ENCODE assay signal across 10 mouse cellular contexts in genomic region chr2:103625349-103625932, GRCm38 (mm10). TPM values are rescaled to one million over a fixed set of nuclear protein-coding genes. Genes with fewer than 3 reads are reported as not detected.
DNase-seq lines count a peak whose midpoint lies in the region; ATAC-seq lines count a peak whose summit lies in the region.
"Had no signal": no experiment of that assay in that cellular context is flagged by ENCODE, and none has a peak within 500 bp of the region (broad histone marks: within the 10 kb centered on the region; RNA-seq: fewer than 3 reads in every experiment).

No protein-coding gene starts in this region.

- ATAC-seq in hindbrain, embryonic 16.5 days: peak; percentile 65
- ATAC-seq in midbrain, embryonic 13.5 days: peak; percentile 93

- no peaks in the 10 kb centered on the region for H3K27me3 ChIP-seq in hindbrain, embryonic 16.5 days (replicated peaks; ENCODE audit: control insufficient read depth, insufficient read depth, low read length)
- no peaks in the 10 kb centered on the region for H3K27me3 ChIP-seq in midbrain, embryonic 13.5 days

- peaks cover 16% of the 10 kb centered on the region for H3K4me1 ChIP-seq in hindbrain, embryonic 16.5 days (ENCODE audit: control insufficient read depth, insufficient read depth, low read depth, low read length)
- H3K4me1 ChIP-seq in midbrain, embryonic 13.5 days (replicated peaks): peaks cover 54% of the 10 kb centered on the region

- WGBS in hindbrain, embryonic 16.5 days: 14% methylated on average over 7 of the region's 7 CpGs
- 2% methylated on average over 7 of the region's 7 CpGs for WGBS in midbrain, embryonic 13.5 days

- intact Hi-C loops in gastrocnemius, postnatal 36 days (cut with DNase I): no loop called here

- H3K9me3 ChIP-seq in hindbrain, embryonic 16.5 days (ENCODE audit: control insufficient read depth, low read length): no peaks in the 10 kb centered on the region
- H3K9me3 ChIP-seq in midbrain, embryonic 13.5 days: no peaks in the 10 kb centered on the region

- H3K4me2 ChIP-seq in hindbrain, embryonic 16.5 days (ENCODE audit: low read length): no peak overlapping the region
- peak overlapping the region; percentile 36 for H3K4me2 ChIP-seq in midbrain, embryonic 13.5 days (replicated peaks)

- no peaks in the 10 kb centered on the region for H3K36me3 ChIP-seq in hindbrain, embryonic 16.5 days (ENCODE audit: control insufficient read depth, insufficient read depth, low read length)
- H3K36me3 ChIP-seq in midbrain, embryonic 13.5 days: no peaks in the 10 kb centered on the region

- no peak overlapping the region for H3K4me3 ChIP-seq in hindbrain, embryonic 16.5 days (ENCODE audit: low read length)
- H3K4me3 ChIP-seq in midbrain, embryonic 13.5 days (replicated peaks): no peak overlapping the region

- no peak overlapping the region for H3K27ac ChIP-seq in hindbrain, embryonic 16.5 days (ENCODE audit: low read depth, low read length)
- H3K27ac ChIP-seq in midbrain, embryonic 13.5 days: peak overlapping the region; percentile 78
- H3K27ac ChIP-seq: liver, embryonic 14.5 days had no signal

- no peak overlapping the region; the same call in 1 of the 2 replicates for H3K9ac ChIP-seq in hindbrain, embryonic 16.5 days (ENCODE audit: low read depth, low read length)
- H3K9ac ChIP-seq in midbrain, embryonic 13.5 days (replicated peaks): peak overlapping the region; percentile 24; the same call in 1 of the 2 replicates
- H3K9ac ChIP-seq: liver, embryonic 14.5 days had no signal

- peak; percentile 63 to 80 for DNase-seq in cerebellum, postnatal 14 days
- DNase-seq in cerebellum, adult 11-12 months: no peak
- DNase-seq in embryo, embryonic 11 days: peak; percentile 87
- no peak for DNase-seq in gastrocnemius, postnatal 36 days
- DNase-seq in right cerebral cortex, postnatal 4 days: no peak
- no peak for DNase-seq in spleen, postnatal 10 days (ENCODE audit: low spot score in 2 of 2)
- DNase-seq: adrenal gland, postnatal 25 days had no signal

RNA-seq across cellular contexts. Expression of gene Abtb2, which starts 59.3 kb away (rescaled TPM):
- polyA plus RNA-seq in hindbrain, embryonic 16.5 days (2015; fragmentation: Nextera tagmentation; extraction: Ambion mirVana): 10.0 and 13.0 TPM in 2 replicates
- polyA plus RNA-seq in midbrain, embryonic 13.5 days (2015; fragmentation: Nextera tagmentation; extraction: Ambion mirVana): 11.2 and 12.8 TPM in 2 replicates
- total RNA-seq in gastrocnemius, postnatal 36 days (2021): 1 to 10 TPM; 6.3 to 6.7 TPM

Comparison
In these comparisons a context has a peak if more than half of its experiments do, and no peak if none do; other contexts are left out.
1. DNase-seq: peak in cerebellum, postnatal 14 days (2 of 2) and embryo, embryonic 11 days (single experiment); none in cerebellum, adult 11-12 months (single experiment), gastrocnemius, postnatal 36 days (0 of 2), right cerebral cortex, postnatal 4 days (single experiment) and spleen, postnatal 10 days (0 of 2).